Mouse (Mus musculus): ENCODE measurements around the gene Sap18b. TPM values are rescaled to one million over a fixed set of nuclear protein-coding genes. Genes with fewer than 3 reads are reported as not detected.
A peak's percentile ranks its signal among the peaks of the same experiment; 100 is the strongest.

Sap18b gene
- polyA plus RNA-seq, 1 experiment from 2014 or later = 414 TPM

- WGBS = 90% methylated on average over 1 of the region's 1 CpGs
- DNase-seq (ENCODE audit: low spot score) (no peak), ATAC-seq (replicated peaks; ENCODE audit: low FRiP score, low read depth) (no peak)
- H3K9me3 ChIP-seq (replicated peaks; ENCODE audit: low read length) = no peaks in the 10 kb centered on the region
- no peak overlapping the region for H3K4me2 ChIP-seq (ENCODE audit: low read length)
- peaks cover 3% of the 10 kb centered on the region; the same call in 1 of the 2 replicates for H3K4me1 ChIP-seq (replicated peaks; ENCODE audit: insufficient read depth, low read length)
- no peak overlapping the region for H3K9ac ChIP-seq (ENCODE audit: low read depth, low read length)
- H3K27me3 ChIP-seq (ENCODE audit: insufficient read depth, low read length) = no peaks in the 10 kb centered on the region
- no peak overlapping the region for H3K4me3 ChIP-seq (replicated peaks; ENCODE audit: low read depth, low read length)
- 0 out of 2 replicates have a peak, but pooled peaks cover 4% of the 10 kb centered on the region for H3K36me3 ChIP-seq (ENCODE audit: insufficient read depth, low read length)
- no peak overlapping the region for H3K27ac ChIP-seq
- TF ChIP-seq CTCF (IDR thresholded peaks at IDR 0.05; ENCODE audit: low read depth) = no peak
Measured at GRCm38 (mm10) chr8:95799891-95800290, 25.3 kb upstream of the Sap18b start.

- no peaks in the 10 kb centered on the region for H3K9me3 ChIP-seq (replicated peaks; ENCODE audit: low read length)
- H3K4me2 ChIP-seq (ENCODE audit: low read length) = no peak overlapping the region
- no peak overlapping the region for H3K27ac ChIP-seq
- no peak overlapping the region for H3K9ac ChIP-seq (ENCODE audit: low read depth, low read length)
- no peak for TF ChIP-seq CTCF (IDR thresholded peaks at IDR 0.05; ENCODE audit: low read depth)
- H3K36me3 ChIP-seq (ENCODE audit: insufficient read depth, low read length) = 0 out of 2 replicates have a peak, but pooled peaks cover 4% of the 10 kb centered on the region
- no peak overlapping the region for H3K4me3 ChIP-seq (replicated peaks; ENCODE audit: low read depth, low read length)
- DNase-seq (ENCODE audit: low spot score) = no peak
- no peak for ATAC-seq (replicated peaks; ENCODE audit: low FRiP score, low read depth)
- peaks cover 5% of the 10 kb centered on the region for H3K4me1 ChIP-seq (replicated peaks; ENCODE audit: insufficient read depth, low read length)
- 91% methylated on average over 3 of the region's 3 CpGs for WGBS
- no peaks in the 10 kb centered on the region for H3K27me3 ChIP-seq (ENCODE audit: insufficient read depth, low read length)
Measured at GRCm38 (mm10) chr8:95800353-95800752, 24.8 kb upstream of the Sap18b start.

- WGBS = 100% methylated on average over 1 of the region's 1 CpGs
- TF ChIP-seq CTCF (IDR thresholded peaks at IDR 0.05; ENCODE audit: low read depth) = no peak
- Histone ChIP-seq H3K4me3 (replicated peaks; ENCODE audit: low read depth, low read length) (no peak overlapping the region), H3K27ac (no peak overlapping the region), H3K27me3 (ENCODE audit: insufficient read depth, low read length) (no peaks in the 10 kb centered on the region), H3K9ac (ENCODE audit: low read depth, low read length) (no peak overlapping the region), H3K9me3 (replicated peaks; ENCODE audit: low read length) (no peaks in the 10 kb centered on the region), H3K36me3 (ENCODE audit: insufficient read depth, low read length) (no peaks in the 10 kb centered on the region), H3K4me1 (replicated peaks; ENCODE audit: insufficient read depth, low read length) (peaks cover 14% of the 10 kb centered on the region), H3K4me2 (ENCODE audit: low read length) (no peak overlapping the region)
- DNase-seq (ENCODE audit: low spot score) (no peak), ATAC-seq (replicated peaks; ENCODE audit: low FRiP score, low read depth) (no peak)
Measured at GRCm38 (mm10) chr8:95801476-95802064, 23.6 kb upstream of the Sap18b start.

DNA sequence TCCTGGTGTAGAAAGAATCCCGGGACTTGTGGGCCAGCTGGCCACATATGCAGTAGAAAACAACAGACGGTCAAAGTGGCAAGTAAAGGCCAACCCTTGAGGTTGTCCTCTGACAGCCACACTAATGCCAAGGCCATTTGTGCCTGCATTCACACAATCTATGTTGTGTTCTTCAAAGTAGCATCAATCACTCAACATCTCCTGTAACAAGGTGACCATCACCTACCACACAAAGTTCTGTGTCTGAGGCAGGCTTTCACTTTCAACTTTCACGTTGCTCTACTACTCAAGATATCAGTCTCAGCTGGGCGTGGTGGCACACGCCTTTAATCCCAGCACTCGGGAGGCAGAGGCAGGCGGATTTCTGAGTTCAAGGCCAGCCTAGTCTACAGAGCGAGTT lies 22.9 kb upstream of the Sap18b start:
- WGBS = 91% methylated on average over 8 of the region's 8 CpGs
- no peak for DNase-seq (ENCODE audit: low spot score)
- H3K36me3 ChIP-seq (ENCODE audit: insufficient read depth, low read length) = no peaks in the 10 kb centered on the region
- no peaks in the 10 kb centered on the region for H3K9me3 ChIP-seq (replicated peaks; ENCODE audit: low read length)
- TF ChIP-seq CTCF (IDR thresholded peaks at IDR 0.05; ENCODE audit: low read depth) = no peak
- no peak overlapping the region for H3K4me2 ChIP-seq (ENCODE audit: low read length)
- H3K9ac ChIP-seq (ENCODE audit: low read depth, low read length) = no peak overlapping the region
- H3K4me1 ChIP-seq (replicated peaks; ENCODE audit: insufficient read depth, low read length) = peaks cover 14% of the 10 kb centered on the region
- H3K27me3 ChIP-seq (ENCODE audit: insufficient read depth, low read length) = no peaks in the 10 kb centered on the region
- H3K4me3 ChIP-seq (replicated peaks; ENCODE audit: low read depth, low read length) = no peak overlapping the region
- H3K27ac ChIP-seq = no peak overlapping the region
- no peak for ATAC-seq (replicated peaks; ENCODE audit: low FRiP score, low read depth)

- Histone ChIP-seq H3K9me3 (replicated peaks; ENCODE audit: low read length) (no peaks in the 10 kb centered on the region), H3K9ac (ENCODE audit: low read depth, low read length) (peak overlapping the region; percentile 98), H3K27ac (no peak overlapping the region), H3K4me3 (replicated peaks; ENCODE audit: low read depth, low read length) (peak overlapping the region; percentile 100; the same call in 1 of the 2 replicates), H3K4me1 (replicated peaks; ENCODE audit: insufficient read depth, low read length) (peaks cover 14% of the 10 kb centered on the region), H3K27me3 (ENCODE audit: insufficient read depth, low read length) (no peaks in the 10 kb centered on the region), H3K36me3 (ENCODE audit: insufficient read depth, low read length) (no peaks in the 10 kb centered on the region), H3K4me2 (ENCODE audit: low read length) (peak overlapping the region; percentile 89)
- ATAC-seq (replicated peaks; ENCODE audit: low FRiP score, low read depth) (no peak), DNase-seq (ENCODE audit: low spot score) (no peak)
- TF ChIP-seq CTCF (IDR thresholded peaks at IDR 0.05; ENCODE audit: low read depth) = no peak
- 33% methylated on average over 2 of the region's 2 CpGs for WGBS
Measured at GRCm38 (mm10) chr8:95805482-95805881, 19.7 kb upstream of the Sap18b start.

- no peak for TF ChIP-seq CTCF (IDR thresholded peaks at IDR 0.05; ENCODE audit: low read depth)
- under 1% methylated on average over 60 of the region's 69 CpGs for WGBS
- DNase-seq (ENCODE audit: low spot score) (peak; percentile 52), ATAC-seq (replicated peaks; ENCODE audit: low FRiP score, low read depth) (peak; percentile 3; the same call in 1 of the 2 replicates)
- Histone ChIP-seq H3K27ac (peak overlapping the region; percentile 97), H3K36me3 (ENCODE audit: insufficient read depth, low read length) (no peaks in the 10 kb centered on the region), H3K4me3 (replicated peaks; ENCODE audit: low read depth, low read length) (peak overlapping the region; percentile 100), H3K9me3 (replicated peaks; ENCODE audit: low read length) (no peaks in the 10 kb centered on the region), H3K4me1 (replicated peaks; ENCODE audit: insufficient read depth, low read length) (peaks cover 14% of the 10 kb centered on the region), H3K4me2 (ENCODE audit: low read length) (peak overlapping the region; percentile 89), H3K27me3 (ENCODE audit: insufficient read depth, low read length) (no peaks in the 10 kb centered on the region), H3K9ac (ENCODE audit: low read depth, low read length) (peak overlapping the region; percentile 98)
Measured at GRCm38 (mm10) chr8:95806461-95807191, 18.5 kb upstream of the Sap18b start.
